In the genomic region with DNA sequence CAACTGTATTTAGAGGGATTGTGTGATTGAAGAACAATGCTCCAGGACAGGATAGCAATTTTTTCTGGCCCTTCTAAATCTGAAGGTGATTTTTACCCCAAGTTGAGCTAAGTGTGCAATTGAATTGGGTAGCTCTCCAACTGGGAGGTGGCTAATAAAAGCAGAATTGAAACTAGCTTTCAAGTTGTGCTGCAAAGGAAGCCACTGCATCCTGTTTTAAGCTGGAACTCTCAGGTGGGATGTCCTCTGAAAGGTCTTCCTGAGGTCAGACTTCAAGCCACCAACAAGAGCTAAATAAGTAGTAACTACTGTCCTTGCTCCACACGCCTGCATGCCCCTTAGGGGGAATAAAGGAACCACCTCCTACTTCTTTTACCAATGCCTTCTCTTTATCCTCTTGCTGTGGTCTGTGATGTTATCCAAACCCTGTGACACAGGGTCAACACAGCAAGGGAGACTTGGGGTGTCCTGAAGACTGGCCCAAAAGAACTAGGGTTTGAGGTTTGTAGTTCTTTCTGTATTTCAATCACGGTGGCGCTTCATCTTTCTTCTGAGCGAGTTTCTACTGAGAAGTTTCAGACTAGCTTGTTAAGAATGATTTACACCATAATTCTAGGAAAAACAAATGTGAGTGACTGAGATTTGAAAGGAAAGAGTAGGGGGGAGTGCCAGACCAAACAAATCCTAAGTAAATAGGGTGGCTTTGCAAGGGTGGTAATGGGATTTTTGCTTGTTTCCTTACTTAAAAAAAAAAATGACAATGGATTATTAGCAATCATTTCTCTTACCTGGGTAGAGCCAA, we compare ENCODE assay signal across 14 mouse cellular contexts.
DNase-seq lines count a peak whose midpoint lies in the region; ATAC-seq and TF ChIP-seq lines count a peak whose summit lies in the region.
"Had no signal": no experiment of that assay in that cellular context is flagged by ENCODE, and none has a peak within 500 bp of the region (broad histone marks: within the 10 kb centered on the region; RNA-seq: fewer than 3 reads in every experiment).

No protein-coding gene starts in this region.

- H3K36me3 ChIP-seq in liver, adult 2 months (ENCODE audit: control insufficient read depth, insufficient read depth, low read length): peaks cover 7% of the 10 kb centered on the region
- H3K36me3 ChIP-seq in liver, embryonic 11.5 days (ENCODE audit: control insufficient read depth, insufficient read depth, low read length): no peaks in the 10 kb centered on the region
- no peaks in the 10 kb centered on the region for H3K36me3 ChIP-seq in small intestine, adult 2 months (ENCODE audit: control insufficient read depth, insufficient read depth, low read length)
- H3K36me3 ChIP-seq in midbrain, embryonic 13.5 days: no peaks in the 10 kb centered on the region
- H3K36me3 ChIP-seq: forebrain, embryonic 12.5 days; heart, embryonic 13.5 days; limb, embryonic 13.5 days had no signal

- H3K9ac ChIP-seq in liver, adult 2 months (ENCODE audit: low read depth, low read length): no peak overlapping the region
- H3K9ac ChIP-seq in liver, embryonic 11.5 days (ENCODE audit: low read depth, low read length): no peak overlapping the region
- no peak overlapping the region for H3K9ac ChIP-seq in midbrain, embryonic 13.5 days (replicated peaks)
- H3K9ac ChIP-seq: forebrain, embryonic 12.5 days; heart, embryonic 13.5 days; hindbrain, embryonic 14.5 days; limb, embryonic 13.5 days had no signal

- H3K79me2 ChIP-seq in liver, adult 2 months (ENCODE audit: control insufficient read depth, insufficient read depth, low read length): peaks cover 10% of the 10 kb centered on the region; the same call in 1 of the 2 replicates

- no peaks in the 10 kb centered on the region for H3K27me3 ChIP-seq in liver, adult 2 months (ENCODE audit: control insufficient read depth, insufficient read depth, low read length)
- no peaks in the 10 kb centered on the region for H3K27me3 ChIP-seq in liver, embryonic 11.5 days (replicated peaks; ENCODE audit: control insufficient read depth, insufficient read depth, low read length)
- H3K27me3 ChIP-seq in small intestine, adult 2 months (ENCODE audit: control insufficient read depth, insufficient read depth, low read length): no peaks in the 10 kb centered on the region
- H3K27me3 ChIP-seq in midbrain, embryonic 13.5 days: no peaks in the 10 kb centered on the region
- H3K27me3 ChIP-seq: forebrain, embryonic 12.5 days; heart, embryonic 13.5 days; limb, embryonic 13.5 days had no signal

- DNase-seq in heart, adult 11 months: peak; percentile 93
- no peak for DNase-seq in heart, postnatal 25 days (ENCODE audit: low spot score)
- no peak for DNase-seq in liver, adult 2 months (ENCODE audit: extremely low read depth, low read depth, low spot score)
- no peak for DNase-seq in liver, embryonic 11.5 days (ENCODE audit: low spot score)
- peak; percentile 1 for DNase-seq in c-Kit-positive CD71-negative TER-119-negative erythroid progenitor cells, embryonic 14.5 days (ENCODE audit: low read depth)
- DNase-seq in layer of hippocampus, adult 9-10 months (ENCODE audit: low spot score): no peak
- DNase-seq: lung, adult 2 months; thymus, postnatal 4 days had no signal

- no peak for TF ChIP-seq POLR2A in liver, adult 2 months (IDR thresholded peaks at IDR 0.05; ENCODE audit: extremely low read depth, insufficient read depth, low read length)
- no peak for TF ChIP-seq POLR2A in small intestine, adult 2 months (IDR thresholded peaks at IDR 0.05; ENCODE audit: low read depth, low read length)

- 71% methylated on average over 4 of the region's 4 CpGs for WGBS in liver, adult 2 months
- WGBS in liver, embryonic 11.5 days: 60% methylated on average over 4 of the region's 4 CpGs
- whole genome bisulfite sequencing in small intestine, adult 2 months: 81% methylated on average over 4 of the region's 4 CpGs
- WGBS in midbrain, embryonic 13.5 days: 84% methylated on average over 4 of the region's 4 CpGs

- 0 out of 2 replicates have a peak overlapping the region, but pooled peaks have one; percentile 35 for H3K27ac ChIP-seq in liver, adult 2 months (replicated peaks; ENCODE audit: insufficient read depth, low read depth, low read length)
- H3K27ac ChIP-seq in liver, embryonic 11.5 days (ENCODE audit: low read depth, low read length): no peak overlapping the region
- 0 out of 2 replicates have a peak overlapping the region, but pooled peaks have one; percentile 35 for H3K27ac ChIP-seq in small intestine, adult 2 months (ENCODE audit: insufficient read depth, low read depth, low read length)
- H3K27ac ChIP-seq in midbrain, embryonic 13.5 days: no peak overlapping the region
- H3K27ac ChIP-seq: forebrain, embryonic 12.5 days; heart, embryonic 13.5 days; hindbrain, embryonic 14.5 days; limb, embryonic 13.5 days had no signal

- no peaks in the 10 kb centered on the region for H3K9me3 ChIP-seq in liver, embryonic 11.5 days (ENCODE audit: control insufficient read depth, low read length)
- H3K9me3 ChIP-seq in midbrain, embryonic 13.5 days: no peaks in the 10 kb centered on the region
- H3K9me3 ChIP-seq: forebrain, embryonic 12.5 days; heart, embryonic 13.5 days; limb, embryonic 13.5 days had no signal

- TF ChIP-seq CTCF in liver, adult 2 months (IDR thresholded peaks at IDR 0.05; ENCODE audit: low read depth, low read length): no peak
- TF ChIP-seq CTCF in small intestine, adult 2 months (IDR thresholded peaks at IDR 0.05; ENCODE audit: extremely low read depth, insufficient read length, insufficient replicate concordance, low read depth, low read length): no peak

- peaks cover 21% of the 10 kb centered on the region for H3K4me1 ChIP-seq in liver, adult 2 months (ENCODE audit: control insufficient read depth, insufficient read depth, low read length)
- no peaks in the 10 kb centered on the region for H3K4me1 ChIP-seq in liver, embryonic 11.5 days (replicated peaks; ENCODE audit: control insufficient read depth, insufficient read depth, low read length)
- H3K4me1 ChIP-seq in small intestine, adult 2 months (ENCODE audit: control insufficient read depth, insufficient read depth, insufficient read length, low read length): peaks cover 5% of the 10 kb centered on the region; the same call in 1 of the 2 replicates
- H3K4me1 ChIP-seq in midbrain, embryonic 13.5 days (replicated peaks): peaks cover 18% of the 10 kb centered on the region

- no peak overlapping the region for H3K4me3 ChIP-seq in liver, adult 2 months (ENCODE audit: insufficient read depth, low read depth, low read length)
- no peak overlapping the region for H3K4me3 ChIP-seq in liver, embryonic 11.5 days (ENCODE audit: low read depth, low read length)
- H3K4me3 ChIP-seq in small intestine, adult 2 months (ENCODE audit: low read depth, low read length): no peak overlapping the region
- H3K4me3 ChIP-seq in midbrain, embryonic 13.5 days (replicated peaks): no peak overlapping the region
- H3K4me3 ChIP-seq: forebrain, embryonic 12.5 days; heart, embryonic 13.5 days; limb, embryonic 13.5 days had no signal

- ATAC-seq in liver, embryonic 11.5 days (replicated peaks; ENCODE audit: low FRiP score): no peak
- no peak for ATAC-seq in midbrain, embryonic 13.5 days

- intact Hi-C loops in heart, postnatal 25 days (cut with DNase I): loop anchor here (5.0 kb wide), 1 partner anchor 58 kb away; no protein-coding TSS in a partner anchor

- H3K4me2 ChIP-seq in liver, embryonic 11.5 days: no peak overlapping the region
- H3K4me2 ChIP-seq in midbrain, embryonic 13.5 days (replicated peaks): no peak overlapping the region
- H3K4me2 ChIP-seq: forebrain, embryonic 12.5 days; heart, embryonic 13.5 days; hindbrain, embryonic 14.5 days; limb, embryonic 13.5 days had no signal

Comparison
In these comparisons a context has a peak if more than half of its experiments do, and no peak if none do; other contexts are left out.
1. DNase-seq: peak in heart, adult 11 months (single experiment) and c-Kit-positive CD71-negative TER-119-negative erythroid progenitor cells, embryonic 14.5 days (single experiment); none in heart, postnatal 25 days (single experiment), liver, adult 2 months (single experiment), liver, embryonic 11.5 days (single experiment) and layer of hippocampus, adult 9-10 months (single experiment).
2. H3K27ac ChIP-seq: peak in liver, adult 2 months (single experiment) and small intestine, adult 2 months (single experiment); none in liver, embryonic 11.5 days (single experiment) and midbrain, embryonic 13.5 days (single experiment).